Mouse (Mus musculus) heart, adult 8-10 months (tissue): Measurements from ENCODE around the gene Treh. TPM values are rescaled to one million over a fixed set of nuclear protein-coding genes. Genes with fewer than 3 reads are reported as not detected.

ENCODE experiments used
- DNase-seq: peaks from one replicate; pipeline ENCODE4 v3.0.0; 2022; ENCODE audit warnings: low spot score
- total RNA-seq, 4 experiments: library from RNA; stranded (reverse); gene quantifications; 2 replicates each; pipeline ENCODE4 v1.2.4; 2022

Gene Treh
- total RNA-seq, 4 experiments from 2014 or later: not detected

DNA sequence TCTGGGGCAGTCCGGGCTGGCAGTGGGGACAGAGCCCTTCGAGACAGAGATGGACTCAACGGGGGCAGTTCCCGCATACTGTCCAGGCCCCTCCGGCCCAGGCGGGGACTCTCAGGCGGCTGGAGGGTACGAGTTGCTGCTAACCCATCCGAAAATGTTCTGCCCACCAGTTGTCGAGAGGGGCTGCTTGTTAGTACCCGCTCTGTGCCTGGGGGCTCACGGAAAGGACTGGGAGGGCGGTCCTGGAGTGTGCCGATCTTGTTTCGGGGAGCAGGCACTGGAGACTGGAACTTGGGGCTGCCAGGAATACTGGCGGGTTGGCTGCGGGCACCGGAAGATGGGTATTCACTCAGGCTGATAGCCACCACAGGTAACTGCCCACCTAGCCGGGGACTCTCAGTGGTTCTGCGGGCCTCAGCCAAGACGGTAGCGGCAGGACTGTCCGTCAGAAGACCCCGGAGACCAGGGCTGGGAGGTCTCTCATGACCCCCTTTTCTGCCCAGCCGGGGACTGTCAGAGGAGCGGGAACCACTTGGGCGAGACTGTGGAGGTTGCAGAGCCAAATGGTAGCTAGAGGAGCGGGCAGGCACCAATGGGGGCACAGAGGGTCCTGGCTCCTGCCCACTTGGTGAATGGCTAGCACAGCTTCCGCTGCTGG, 42.8 kb downstream of the Treh start:
- no peak for DNase-seq

DNA sequence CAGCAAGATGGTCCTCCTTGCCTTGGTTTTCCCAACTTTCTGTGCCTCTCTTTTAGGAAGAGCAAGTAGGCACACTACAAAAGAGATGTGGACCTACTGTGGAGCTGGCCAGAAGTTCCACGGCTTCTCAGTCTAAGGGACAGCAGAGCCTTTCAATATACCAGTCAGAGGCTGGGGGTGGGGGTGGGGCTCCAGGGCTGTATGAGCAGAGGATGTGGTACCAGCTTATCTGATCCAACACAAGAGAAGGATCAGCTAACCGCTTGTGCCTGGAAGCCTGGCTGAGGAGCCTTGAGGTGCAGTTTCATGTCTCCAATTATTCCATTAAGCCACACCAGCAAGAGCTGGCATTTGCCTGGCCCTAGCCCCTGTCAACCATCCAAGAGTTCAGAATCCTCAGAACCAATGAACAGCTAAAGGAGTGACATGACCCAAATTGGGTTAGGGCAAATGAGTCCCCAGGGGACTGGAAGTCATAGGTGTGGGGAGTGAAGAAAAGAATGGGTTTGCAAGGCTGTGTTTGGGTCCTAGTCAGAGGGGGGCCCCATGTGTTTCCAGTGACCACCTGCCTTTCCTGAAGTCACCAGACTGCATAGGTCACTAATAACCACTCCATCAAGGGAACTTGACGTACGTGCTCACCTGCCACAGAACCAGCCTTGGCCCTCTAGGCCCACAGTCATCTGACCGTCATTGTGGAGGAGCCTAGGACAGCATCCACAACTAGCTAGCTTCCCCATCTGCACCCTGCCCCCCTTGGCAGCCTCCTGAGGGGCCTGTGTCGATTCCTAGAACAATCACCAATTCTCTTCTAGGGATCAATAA, 44.2 kb downstream of the Treh start:
- no peak for DNase-seq

DNA sequence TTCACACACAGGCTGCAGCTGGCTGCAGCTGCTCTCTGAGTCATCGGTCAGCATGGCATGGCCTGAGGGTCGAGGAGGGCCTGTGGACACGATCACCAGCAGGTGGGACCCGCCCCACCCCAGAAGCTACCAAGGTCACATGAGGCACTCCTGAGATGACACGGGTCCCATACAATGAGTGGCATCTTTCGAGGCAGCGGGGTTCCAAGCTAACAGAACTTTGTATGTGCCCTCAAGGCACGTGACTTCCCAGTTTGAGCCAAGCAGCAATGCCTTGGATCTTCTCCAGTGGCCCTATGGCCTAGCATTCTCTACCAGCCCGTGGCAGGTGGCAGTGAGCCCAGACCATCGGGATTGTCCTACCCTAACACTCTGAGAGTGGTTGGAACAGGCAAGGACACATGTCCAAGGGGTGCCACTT, 44.8 kb downstream of the Treh start:
- DNase-seq: peak; percentile 77

DNA sequence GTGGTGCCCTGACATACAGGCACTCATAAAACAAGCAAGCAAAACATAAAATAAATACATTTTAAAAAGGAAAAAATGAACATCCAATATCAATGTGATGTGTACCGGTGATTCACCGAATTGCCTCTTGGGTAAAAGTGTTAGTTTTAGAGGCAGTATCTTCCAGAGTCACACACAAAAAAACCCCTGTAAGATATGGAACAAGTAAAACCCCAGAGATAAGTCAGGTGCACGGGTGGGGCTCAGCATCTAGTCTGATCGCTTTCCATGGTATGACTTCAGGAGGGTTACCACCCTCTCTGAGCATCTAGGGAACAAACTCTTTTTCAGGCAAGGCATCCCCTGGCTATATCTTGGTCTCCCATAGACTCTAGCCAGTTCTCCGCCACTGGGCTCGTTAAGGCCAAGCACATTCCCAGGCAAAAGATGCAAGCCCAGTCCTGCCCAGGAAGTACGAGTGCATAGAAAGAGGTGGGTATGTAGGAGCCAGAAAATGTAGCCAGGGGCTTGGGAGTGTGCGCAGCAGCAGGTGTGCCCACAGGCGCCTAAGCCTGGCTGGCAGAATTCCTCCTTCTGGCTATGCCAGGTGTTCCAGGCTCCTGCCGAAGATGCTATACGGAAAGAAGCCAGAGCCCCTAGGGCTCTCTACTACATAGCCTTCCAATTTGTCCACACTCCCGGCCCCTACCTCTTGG, 46.1 kb downstream of the Treh start:
- no peak for DNase-seq

DNA sequence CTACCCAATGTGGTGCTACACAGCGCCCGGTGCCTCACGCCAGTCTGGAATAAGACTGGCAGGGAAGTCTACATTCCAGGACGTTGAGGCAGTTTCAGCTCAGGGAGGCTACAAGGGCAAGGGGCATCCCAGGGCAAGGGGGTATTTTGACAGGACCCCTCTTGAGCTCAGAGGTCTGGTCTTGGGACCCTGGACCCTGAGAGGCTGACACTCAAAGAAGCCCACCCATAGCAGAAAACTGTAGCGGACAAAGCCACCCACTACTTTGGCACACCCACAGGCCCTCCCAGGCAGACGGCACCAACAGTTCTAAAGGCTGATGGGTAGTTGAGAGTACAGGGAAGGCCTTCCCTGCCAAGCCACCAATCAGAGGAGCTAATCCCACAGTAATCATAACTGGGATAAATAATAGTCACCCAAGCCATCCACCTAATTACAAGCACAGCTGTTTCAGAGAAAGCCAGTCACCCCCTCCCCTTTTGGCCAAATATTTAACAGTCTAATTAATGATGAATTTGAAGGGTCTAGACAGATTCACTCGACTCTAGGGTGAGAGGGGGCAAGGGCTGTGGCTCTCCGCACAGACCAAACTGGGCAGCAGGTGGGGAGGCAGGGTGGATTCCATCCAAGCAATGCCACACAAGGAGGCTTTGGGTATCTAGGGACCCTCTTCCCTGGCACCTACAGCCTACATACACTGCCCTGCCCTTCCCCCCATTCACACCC, 46.8 kb downstream of the Treh start:
- no peak for DNase-seq

DNA sequence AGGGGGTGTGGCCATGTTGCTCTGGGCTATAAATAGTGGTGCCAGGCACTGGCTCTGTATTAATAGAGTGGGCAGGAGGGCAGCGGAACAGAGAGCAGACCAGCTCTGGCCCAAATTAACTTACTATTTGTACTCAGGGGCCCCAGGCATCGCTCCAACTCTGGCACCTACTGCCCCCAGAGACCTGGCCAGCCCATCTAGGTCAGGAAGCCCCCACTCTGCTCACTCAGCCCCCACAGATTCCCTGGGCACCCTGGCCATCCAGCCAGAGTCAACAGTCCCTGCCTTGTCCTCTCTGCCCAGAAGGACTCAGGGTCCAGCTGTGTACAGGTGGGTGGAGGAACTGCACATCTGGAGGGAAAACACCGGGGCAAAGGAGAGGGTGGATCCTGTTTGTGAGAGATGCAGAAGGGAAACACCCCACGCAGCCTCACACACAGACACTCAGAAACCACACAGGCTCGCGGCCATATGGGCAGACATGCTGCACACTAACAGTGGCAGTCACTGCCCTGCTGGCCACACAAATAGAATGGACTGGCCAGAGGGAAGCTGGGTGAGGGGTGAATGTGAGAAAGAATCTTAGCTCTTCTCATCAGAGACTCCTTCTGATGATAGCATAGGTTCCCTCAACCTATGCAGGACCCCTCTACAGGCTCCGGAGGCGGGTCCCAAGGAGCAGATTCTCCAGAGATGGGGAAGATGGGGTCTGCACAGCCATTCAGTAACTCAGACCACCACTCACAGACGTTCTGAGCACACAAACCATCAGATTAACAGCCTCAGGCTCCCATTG, 47.5 kb downstream of the Treh start:
- no peak for DNase-seq

DNA sequence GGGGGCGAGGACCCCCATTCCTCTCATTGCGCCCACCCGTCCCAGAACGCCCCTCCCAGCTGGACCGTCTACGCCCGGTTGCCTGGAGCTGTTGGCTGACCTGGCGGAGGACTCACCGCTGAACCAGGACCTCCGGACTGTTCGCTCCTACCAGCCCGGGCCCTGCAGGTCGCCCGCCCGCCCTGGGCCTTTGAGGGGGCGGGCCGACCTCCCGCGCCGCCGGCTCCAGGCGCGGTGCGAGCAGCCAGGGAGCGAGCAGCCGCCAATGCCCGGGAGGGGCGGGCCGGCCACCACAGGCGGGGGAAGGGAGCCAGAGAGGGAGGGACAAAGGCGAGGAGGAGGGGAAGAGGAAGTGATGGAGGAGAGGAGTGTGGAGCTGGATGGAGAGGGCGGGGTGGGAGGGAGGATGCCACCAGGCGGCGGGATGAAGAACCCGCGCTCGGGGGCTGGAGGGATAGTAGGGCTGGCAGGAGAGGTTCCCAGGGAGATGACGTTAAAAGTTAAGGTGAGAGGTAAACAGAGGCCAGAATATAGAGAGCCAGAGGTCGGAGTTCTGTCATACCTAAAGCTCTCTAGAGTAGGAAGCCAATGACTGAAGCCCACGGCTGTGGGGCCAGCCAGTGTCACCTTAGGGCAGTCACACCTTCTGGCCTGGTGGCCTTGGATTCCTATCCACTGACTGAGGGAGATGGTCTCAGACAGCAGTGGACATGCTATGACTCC, 48.3 kb downstream of the Treh start:
- DNase-seq: peak; percentile 89

DNA sequence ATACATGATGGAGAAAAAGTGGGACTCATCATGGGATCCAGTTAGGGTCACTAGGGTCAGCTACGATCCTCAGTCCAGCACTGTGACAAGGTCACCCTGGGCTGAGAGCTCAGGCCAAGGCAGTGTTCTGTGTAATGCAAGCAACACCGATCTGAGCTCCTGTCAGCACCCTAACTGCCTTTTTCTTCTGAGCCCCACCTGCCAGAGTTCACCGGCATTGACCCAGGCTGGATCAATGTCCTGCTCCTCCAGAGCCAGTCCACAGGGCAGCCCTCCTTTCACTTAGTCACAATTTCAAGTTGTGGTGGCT, 48.8 kb downstream of the Treh start:
- no peak for DNase-seq

DNA sequence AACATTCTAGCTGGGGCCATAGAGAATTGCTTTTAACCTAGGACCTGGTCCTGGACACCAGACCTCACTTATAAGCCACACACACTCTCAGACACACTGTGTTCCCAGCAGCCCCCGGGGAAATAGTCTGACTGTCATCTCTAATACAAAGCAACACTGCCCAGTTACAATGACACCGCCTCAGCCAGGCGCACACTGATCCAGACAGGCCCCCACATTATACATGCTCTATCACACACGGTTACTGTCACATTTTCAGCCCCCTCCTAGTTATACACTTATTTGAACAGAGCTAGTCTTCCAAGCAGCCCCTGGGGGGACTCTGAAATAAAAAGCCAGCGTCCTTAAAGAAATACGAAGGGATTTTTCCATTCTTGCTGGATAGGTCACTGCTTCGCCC, 49.5 kb downstream of the Treh start:
- no peak for DNase-seq

DNA sequence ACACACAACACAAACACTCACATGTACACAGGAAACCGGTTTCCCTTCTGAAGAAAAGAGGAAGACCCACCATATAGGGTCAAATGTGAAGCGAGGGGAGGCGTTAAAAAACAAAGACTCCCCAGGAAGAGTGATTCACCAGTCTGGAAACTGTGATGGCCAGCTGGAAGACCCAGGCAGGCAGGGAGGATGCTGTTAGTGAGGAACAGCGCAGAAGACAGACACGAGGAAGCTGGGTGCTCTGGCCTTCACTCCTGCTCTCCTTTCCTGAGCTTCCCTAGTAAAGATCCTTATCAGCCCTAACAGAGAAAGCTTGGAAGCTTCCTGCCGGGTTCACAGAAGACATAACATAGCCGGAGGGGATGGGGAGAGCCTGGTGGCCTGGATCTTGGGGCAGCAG, 50.0 kb downstream of the Treh start:
- no peak for DNase-seq

DNA sequence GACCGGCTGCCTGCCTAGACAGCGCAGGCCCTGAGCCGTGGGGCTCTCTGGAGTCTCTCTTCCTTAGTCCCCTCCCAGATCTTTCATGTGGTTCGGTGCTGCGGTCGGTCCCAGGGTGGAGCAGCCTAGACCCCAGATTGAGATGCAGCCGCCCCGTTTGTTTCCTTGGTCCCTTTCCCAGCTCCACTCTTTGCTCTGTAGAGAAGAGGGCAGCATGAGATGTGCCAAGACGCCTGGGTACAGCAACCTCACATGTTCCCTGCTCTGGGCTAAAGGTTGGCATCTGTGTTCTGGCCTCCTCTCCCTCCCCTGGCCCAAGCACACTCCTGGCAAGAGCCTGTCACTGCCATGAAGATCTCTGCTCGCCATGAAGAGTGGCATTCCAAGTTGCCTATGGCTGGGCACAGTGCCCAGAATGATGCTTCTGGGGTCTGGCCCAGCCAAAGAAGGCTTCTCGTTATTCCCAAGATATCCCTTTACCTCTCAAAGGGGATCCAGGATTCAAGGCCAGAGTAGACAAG, 50.5 kb downstream of the Treh start:
- DNase-seq: no peak

DNA sequence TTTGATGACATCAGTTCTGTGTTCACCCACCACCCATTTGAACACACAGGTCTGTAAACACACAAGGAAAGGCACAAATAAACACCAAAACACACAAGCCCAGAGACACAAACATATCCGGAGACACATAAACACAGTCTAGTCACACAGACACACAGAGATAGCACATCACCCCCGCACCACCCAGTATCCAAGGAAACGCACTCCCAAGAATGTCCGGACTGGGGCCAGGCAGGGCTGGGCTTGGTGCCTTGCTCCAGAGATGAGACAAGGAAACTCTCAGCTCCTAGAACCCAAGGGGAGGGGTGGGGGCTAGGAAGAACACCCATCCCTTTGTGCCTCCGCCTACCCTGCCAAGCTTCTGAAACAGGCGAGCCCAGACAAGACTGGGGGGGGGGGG, 51.2 kb downstream of the Treh start:
- DNase-seq: no peak

DNA sequence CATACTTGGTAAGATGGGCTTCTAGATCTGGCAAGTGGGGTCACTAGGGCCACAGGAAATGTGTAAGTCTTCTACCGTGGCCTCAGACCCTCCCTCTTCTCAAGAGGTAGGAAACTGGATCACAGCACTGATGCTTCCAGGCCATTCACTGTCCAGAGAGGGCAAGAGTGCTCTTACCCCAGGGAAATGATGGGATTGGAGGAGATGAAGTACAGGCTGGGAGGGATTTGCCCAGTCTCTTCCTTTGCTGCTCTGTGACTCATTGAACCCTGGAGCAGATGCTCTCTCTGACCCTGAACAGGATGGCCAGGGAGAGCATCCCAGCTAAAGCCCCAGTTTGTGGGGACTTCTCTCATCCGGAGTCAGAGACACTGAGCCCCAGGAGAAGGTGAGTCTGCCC, 51.6 kb downstream of the Treh start:
- no peak for DNase-seq

DNA sequence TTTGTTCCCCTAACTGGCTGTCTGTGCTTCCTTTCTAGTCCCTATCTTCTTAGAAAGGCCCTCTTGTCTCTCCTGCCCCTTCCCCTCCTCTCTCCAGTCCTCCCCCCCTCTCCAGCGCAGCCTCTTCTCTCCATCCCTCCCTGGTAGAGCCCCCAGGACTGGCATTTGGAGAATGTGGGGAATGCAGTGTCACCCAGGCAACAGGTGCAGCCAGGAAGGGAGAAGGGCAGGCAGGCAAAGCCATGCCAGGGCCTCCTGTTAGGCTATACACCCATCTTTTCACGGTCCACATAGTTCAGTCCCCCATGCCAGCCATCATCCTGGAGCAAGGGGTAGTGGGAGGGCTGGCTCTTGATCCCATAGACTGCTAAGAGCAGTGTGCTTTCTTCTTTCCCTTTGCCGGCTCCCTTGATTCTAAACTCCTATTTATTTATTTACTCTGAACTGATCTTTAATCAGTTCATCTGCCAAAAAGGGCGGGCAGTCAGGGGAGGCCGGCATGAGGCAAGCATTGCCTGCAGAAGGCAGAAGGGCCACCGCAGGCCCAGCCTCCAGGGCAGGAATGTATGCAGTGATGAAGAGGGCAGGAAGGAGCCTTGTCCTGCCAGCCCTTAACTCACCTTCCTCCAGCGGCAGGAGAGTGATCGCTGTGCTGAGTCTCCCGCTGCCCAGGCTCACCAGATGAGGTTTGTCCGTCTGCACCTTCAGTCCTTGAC, 53.6 kb downstream of the Treh start:
- DNase-seq: no peak

DNA sequence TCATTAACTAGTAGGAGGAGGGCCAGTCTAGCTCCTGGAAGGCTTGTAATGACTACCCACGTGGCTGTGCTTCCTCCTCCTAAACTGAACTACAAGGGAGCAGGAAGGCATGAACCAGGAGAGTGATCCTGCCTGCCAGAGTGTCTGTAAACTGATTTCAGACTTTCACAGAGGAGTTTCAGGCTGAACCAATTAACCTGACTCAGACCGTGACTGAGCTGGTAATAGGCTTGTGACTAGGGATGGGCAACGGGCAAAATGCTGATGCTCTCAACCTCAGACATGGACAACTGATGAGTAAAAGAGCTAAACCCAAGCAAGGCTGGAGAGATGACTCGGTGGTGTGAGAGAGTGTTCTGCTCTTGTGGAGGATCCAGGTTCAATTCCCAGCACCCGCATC, 54.4 kb downstream of the Treh start:
- DNase-seq: no peak

DNA sequence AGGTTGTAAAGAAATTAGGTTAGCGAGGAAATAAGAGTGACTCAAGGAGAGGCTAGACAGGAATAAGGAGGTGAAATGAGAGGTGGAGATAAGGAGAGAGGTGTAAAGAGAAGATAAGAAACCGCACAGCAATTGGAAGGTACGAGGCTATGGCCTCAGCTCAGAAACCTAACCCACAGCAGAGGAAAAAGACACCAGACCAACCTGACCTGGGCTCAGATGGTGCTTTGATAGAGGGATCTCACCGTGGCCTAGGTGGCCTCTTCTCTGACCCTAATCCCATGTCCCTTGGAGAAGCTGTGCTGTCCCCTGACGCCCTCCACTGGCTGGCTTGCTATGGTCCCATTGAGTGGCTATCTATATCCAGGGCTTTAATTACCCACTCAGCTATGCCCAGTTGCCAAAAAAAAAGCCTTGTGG, 59.1 kb downstream of the Treh start:
- no peak for DNase-seq

DNA sequence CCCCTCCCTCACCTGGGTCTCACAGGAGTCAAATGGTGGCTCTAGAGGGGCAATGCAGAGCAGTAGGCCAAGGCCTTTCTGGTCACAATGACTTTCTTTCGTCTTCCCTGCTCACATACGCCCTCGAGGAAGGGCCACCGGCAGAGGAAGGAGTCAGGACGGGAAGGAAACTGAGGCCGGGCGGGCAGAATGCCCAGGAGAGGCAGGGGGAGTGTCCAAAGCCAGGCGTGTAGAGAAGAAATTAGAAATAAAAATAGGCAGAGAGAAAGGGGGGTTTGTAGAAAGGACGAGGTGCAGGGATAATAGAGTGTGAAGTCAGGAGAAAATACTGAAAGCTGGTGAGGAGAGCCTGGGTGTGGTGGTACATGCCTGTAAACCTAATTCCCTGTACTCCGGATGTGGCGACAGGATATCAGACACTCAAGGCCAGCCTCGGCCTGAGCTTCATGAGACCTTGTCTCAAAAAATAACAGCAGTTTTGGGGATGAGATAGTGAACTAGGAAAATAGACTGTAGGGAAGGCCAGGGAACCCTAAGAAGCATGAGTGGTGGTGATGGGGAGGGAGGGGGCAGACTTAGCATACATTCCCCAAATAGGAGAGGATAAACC, 60.0 kb downstream of the Treh start:
- DNase-seq: peak; percentile 66

DNA sequence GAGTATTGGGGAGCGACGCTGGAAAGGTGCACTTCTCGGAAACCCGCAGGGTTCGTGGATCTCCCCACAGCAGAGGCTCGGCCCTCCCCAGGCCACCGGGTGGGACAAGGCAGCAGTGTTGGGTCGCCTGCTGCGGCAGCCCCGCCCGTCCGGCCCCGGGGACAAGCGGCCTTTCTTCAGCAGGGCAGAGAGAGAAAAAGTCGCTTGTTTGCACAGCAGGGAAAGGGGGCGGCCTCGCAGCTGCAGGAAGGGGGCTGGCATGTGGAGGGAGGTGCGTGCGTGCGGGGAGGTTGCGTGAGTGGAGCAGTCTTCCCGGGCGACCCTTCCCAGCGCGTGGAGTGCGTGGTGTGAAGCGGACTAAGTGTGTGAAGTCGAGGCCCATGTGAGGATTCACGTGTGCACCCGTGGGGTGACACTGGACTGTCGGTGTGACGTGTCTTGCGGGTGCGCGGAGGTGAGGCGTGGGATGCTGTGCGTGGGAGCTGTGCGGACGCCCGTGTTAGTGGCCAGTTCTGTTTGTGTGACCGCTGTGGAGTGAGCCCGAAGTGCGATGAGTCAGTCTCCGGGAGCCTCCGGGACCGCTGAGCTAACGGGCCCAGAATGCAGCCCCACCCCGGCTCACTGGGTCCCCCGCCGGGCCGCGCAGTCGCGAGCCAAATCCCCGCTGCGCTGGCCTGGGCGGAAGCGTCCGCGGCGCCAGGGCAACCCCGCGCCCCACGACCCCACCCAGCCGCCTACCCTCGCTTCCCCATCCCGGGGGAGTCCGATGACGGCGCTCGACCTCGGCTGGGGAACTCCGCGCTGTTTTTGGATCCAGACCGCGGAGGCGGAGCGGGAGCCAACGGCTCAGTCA, 60.9 kb downstream of the Treh start:
- peak; percentile 79 for DNase-seq
